Mouse (Mus musculus) left cerebral cortex, postnatal 25 days (tissue): ENCODE data around the gene Rab31. TPM values are rescaled to one million over a fixed set of nuclear protein-coding genes. Genes with fewer than 3 reads are reported as not detected.

ENCODE experiments used
- DNase-seq, 2 experiments: peaks; one replicate each; pipeline ENCODE4 v3.0.0; 2022; ENCODE audit warnings: low spot score in 2 of 2, mixed read lengths in 1 of 2
- intact Hi-C: fragments of 180-260 bp; cut with DNase I; formaldehyde crosslinking; loops from one replicate; pipeline ENCODE4 v1.15.1; 2025
- total RNA-seq, 2 experiments: library from RNA; stranded (reverse); gene quantifications; 2 replicates each; pipeline ENCODE4 v1.2.3; 2021

The Rab31 gene
- total RNA-seq, 2 experiments from 2014 or later = 64.1 to 65.5 TPM

DNA sequence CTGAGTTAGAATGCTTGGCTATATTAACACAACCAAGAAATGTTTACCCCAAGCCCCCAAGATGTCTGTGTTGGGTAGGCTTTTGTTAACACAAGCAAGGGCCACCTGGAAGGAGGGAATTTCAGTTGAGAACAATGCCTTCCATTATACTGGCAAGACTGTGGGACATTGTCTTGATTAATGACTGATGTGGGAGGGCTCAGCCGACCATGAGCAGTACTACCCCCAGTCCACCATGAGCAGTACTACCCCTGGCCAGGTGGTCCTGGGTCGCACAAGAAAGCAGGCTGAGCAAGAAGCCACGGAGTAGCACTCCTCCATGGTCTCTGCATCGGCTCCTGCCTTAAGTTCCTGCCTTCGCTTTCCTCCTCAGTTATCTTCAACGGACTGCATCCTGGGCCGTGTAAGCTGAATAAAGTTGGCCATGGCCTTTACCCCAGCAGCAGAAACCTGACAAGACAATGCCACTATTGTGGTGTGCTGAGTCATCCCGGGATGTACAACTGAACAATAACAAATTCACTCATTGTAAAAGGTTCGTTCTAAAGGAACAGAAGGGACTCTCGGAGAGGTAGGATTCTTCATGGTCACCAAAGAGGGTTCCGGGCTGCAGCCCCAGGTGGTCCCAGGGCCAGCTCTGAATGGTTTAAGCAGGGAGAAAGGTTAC lies 28.8 kb downstream of the Rab31 start:
- intact Hi-C loops = no loop called here
- no peak for DNase-seq

GRCm38 (mm10) chr17:65742969-65743368 lies 29.6 kb downstream of the Rab31 start:
- intact Hi-C loops = no loop called here
- no peak for DNase-seq

DNA sequence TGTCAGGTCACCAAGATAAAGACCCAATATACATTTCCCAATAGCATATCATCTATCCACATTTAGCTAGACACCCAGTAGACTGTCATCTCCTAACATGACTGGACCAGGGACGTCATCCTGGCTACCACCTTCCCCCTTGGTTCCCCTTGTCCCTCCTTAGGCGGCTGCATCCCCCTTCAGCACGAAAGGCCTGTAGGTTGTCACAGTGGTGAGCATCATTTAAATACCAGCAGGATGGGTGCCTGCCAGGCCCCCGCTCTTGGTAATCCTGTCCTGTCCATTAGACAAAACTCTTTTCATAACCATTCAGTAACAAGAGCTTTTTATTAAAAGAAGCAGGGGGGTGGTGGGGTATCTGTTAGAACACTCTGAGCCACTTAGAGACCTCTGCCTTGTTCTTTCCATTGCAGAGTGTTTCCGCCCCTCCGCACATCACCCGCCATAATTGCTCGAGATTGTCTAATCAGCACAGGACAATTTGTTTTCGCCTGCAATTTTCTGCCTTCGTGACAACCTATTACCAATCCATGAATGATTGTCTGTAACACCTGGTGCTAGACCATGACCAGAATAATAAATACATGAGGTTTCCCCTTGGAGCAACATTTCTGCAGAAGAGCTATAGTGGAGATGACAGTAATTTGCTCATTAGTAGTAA lies 30.2 kb downstream of the Rab31 start:
- intact Hi-C loops = no loop called here
- no peak for DNase-seq

- intact Hi-C loops = no loop called here
- DNase-seq = no peak
Measured at GRCm38 (mm10) chr17:65741565-65741964, 31.0 kb downstream of the Rab31 start.

GRCm38 (mm10) chr17:65739874-65740725 lies 32.5 kb downstream of the Rab31 start:
- no peak for DNase-seq
- intact Hi-C loops = no loop called here

- DNase-seq = no peak
- intact Hi-C loops = no loop called here
Measured at GRCm38 (mm10) chr17:65737622-65738021, 34.9 kb downstream of the Rab31 start.

DNA sequence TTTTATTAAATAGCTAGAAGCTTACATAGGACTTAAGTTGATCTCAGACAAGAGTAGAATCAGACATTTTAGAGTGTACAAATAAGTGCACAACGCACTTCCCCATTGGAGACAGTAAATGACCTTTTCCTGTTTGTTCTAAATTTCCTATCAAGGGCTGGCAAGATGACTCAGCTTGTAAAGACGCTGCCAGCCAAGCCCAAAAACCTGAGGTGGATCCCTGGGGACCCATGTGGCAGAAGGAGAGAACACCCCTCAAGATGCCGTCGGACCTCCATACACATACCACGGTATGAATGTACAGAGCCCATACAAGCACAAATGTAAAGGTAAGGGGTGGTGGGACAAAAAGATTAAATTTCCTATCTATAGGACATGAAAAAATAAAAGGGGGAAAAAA lies 35.4 kb downstream of the Rab31 start:
- DNase-seq = no peak
- intact Hi-C loops = no loop called here

DNA sequence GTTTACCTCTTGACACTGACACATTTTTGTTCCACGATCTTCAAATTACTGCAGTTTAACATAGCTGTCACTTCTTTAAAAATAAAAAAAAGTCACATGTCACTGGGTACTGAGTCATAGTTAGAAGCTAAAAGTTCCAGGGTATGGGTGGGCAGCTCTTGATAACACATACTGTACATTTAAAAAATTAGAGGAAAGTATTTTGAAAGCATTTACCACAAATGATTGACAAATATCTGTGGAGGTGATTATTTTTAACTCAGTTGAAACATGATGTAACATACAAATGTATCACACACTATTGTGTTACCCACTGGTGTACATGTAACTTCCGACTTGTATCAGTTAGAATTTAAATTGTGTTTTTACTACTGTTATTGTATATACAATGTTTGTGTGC lies 37.5 kb downstream of the Rab31 start:
- no peak for DNase-seq
- intact Hi-C loops = no loop called here

DNA sequence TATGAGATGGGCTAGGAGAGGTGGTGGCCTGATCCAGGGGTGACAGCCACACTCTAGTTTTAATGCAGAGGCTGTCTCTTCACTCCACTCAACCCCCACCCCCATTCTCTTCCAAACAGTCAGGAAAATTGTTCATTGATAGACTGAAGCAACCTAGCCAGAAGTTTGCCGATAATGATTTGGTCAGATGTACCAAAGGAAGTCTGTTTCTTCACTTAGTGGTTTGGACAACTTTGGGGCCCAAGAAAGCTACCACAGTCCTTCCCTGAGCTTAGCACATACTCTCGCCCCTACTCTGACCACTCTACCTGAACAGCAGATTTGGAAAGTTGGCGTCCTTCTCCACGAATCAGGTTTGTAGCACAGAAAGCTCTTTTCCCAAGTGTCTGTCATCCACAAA lies 39.9 kb downstream of the Rab31 start:
- intact Hi-C loops = no loop called here
- no peak for DNase-seq

- DNase-seq = no peak
- intact Hi-C loops = no loop called here
Measured at GRCm38 (mm10) chr17:65731710-65732109, 40.8 kb downstream of the Rab31 start.

DNA sequence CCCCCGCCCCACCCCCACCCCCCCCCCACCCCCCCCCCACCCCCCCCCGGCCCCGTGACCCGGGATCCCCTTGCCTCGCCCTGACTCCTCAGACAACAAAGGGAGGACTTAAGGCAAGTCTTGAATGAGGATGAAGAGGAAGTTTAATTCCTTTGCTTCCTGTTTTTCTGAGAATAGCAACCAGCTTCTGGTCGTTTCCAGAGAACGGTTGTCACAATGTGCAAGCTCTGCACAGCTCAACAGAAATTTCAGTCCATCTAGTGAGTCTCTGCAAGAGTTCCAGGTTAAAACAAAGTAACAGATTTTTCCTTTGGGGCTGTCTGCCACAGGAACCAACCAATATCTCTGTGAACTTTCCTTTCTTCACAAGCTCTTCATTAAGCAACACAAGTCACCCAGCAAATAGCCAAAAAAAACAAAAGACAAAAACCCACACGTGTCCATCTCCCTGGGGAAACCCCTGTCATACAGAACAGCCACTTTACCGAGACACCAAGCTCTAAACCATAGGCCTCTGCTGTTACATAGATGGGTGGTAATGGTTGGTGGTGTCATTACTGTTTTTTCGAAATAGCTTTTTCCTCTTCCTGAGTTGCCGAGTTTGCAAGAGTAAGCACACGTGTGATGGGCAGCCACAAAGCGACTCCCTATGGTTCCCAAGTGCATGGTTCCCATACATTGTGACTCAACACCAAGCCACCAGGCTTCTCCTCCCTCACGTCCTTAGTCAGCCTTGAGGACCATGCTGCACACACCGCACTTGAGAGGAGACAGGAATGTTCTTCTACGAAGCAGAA lies 42.4 kb downstream of the Rab31 start:
- no peak for DNase-seq
- intact Hi-C loops = loop anchor here (5.0 kb wide), 1 partner anchor 37 kb away; no protein-coding TSS in a partner anchor

GRCm38 (mm10) chr17:65726755-65727154 lies 45.8 kb downstream of the Rab31 start:
- no peak for DNase-seq
- intact Hi-C loops = loop anchor here (5.0 kb wide), 1 partner anchor 41 kb away; no protein-coding TSS in a partner anchor

DNA sequence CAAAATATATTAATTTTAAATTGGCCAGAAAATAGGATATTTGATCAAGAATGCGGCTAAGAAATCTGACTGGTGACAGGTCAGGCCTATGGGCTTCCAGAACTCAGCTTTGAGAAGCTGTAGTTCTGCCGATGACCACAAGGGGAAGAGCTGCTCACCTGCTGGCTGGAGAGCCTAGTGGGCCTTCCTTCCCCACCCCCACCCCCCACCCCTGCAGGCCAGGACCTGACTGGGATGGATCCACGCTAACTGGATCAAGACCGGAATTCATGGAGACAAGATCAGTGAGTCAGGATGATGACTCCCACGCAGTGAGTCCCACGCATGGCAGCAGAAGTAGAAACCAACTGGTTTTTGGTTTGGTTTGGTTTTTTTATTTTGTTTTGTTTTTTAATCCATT lies 46.3 kb downstream of the Rab31 start:
- intact Hi-C loops = loop anchor here (5.0 kb wide), 1 partner anchor 41 kb away; no protein-coding TSS in a partner anchor

DNA sequence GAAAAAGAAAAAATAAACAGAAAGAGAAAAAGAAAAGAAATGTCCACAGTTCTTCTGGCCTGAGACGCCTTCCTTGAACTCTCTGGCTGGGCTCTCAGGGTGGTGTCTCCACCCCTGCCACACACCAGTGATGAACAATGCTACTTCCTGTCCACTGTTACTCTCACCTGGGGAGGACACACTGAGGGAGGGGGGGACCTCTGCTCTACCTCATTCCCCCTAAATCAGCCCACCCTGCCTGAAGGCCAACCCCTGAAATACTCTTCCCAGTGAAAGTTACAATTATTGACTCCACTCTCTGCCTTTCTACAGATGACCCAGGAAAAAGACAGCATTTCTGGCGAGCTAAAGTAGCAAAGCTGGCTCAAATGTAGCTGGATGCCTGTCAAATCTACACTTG lies 46.7 kb downstream of the Rab31 start:
- intact Hi-C loops = loop anchor here (5.0 kb wide), 1 partner anchor 41 kb away; no protein-coding TSS in a partner anchor
- DNase-seq = no peak

More for the DNA sequence above, 46.3 kb downstream of the Rab31 start:
- no peak for DNase-seq

GRCm38 (mm10) chr17:65725381-65725780 lies 47.2 kb downstream of the Rab31 start:
- intact Hi-C loops = loop anchor here (5.0 kb wide), 1 partner anchor 42 kb away; no protein-coding TSS in a partner anchor
- DNase-seq = no peak

DNA sequence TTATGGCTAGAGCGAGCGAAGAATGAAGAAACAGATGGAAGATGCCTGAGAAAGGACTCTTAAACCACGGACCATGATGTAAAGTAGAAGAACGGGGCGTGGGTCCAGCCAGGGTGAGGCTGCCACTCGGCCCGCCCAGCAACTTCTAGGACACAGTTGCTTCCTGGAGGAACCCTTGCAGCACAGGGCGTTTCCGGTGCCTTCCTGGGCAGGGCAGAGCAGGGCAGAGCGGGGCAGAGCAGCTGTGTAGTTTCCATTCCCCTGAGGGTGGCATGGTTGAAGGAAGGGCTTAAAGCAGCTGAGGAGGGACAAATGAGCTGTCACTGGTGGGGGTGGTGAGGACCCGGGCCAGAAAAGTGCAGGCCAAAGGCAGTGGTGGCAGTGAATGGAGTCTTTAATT lies 48.3 kb downstream of the Rab31 start:
- DNase-seq = no peak
- intact Hi-C loops = no loop called here

DNA sequence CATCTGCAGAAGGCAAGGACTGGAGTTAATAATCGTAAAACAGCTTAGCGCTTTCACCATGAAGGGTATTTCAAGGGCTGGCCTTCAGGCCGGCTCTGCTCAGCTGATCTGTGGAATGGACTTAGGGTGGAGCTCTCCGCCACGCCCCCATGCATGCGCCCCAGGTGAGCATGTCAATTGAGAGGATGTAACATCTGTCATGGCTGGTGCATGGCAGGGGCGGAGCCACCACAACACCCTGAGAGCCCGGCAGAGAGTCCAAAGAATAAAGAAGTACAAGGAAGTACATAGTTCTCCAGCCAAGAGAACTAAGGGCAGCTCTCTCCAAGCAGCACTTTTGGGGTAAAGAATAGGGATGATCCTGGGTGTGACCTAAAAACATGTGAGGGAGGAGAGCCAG lies 48.9 kb downstream of the Rab31 start:
- DNase-seq = no peak
- intact Hi-C loops = no loop called here

DNA sequence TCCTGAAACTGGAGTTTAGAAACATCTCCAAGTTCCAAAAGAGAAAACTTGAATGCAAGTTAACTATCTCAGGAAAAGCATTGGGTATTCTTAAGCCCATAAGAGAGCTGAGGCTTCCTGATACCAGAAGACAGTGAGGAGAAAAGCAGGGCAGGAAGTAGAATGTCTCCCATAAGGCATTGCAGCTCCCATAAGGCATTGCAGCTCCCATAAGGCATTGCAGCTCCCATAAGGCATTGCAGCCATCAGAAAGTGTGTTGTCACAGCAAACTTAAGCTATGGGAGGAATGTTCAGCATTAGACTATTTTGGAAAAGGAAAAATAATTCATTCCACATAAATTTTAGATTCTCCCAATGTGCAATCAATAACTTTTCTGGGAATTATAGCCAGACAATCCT lies 51.2 kb downstream of the Rab31 start:
- intact Hi-C loops = no loop called here
- no peak for DNase-seq

DNA sequence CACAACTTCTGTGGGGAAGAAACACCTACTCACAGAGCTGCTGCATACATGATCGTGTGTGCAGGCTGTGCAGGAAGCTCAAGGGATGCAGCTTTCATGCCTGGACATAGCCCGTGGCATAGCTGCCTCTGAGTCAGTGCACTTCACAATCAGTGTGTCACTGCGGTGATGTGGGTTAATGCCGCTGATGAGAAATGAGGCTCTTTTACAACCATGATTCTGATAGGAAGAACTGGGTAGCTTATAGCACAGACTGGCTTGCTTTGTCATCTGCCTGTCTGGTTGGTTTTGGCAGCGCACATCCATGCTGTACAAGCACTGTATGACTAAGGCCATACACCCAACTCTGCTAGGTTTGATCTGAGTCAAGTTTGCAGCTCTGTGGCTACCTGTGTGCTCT lies 52.7 kb downstream of the Rab31 start:
- no peak for DNase-seq
- intact Hi-C loops = no loop called here

- no peak for DNase-seq
Measured at GRCm38 (mm10) chr17:65718578-65718977, 54.0 kb downstream of the Rab31 start.

More at GRCm38 (mm10) chr17:65718578-65718977, 54.0 kb downstream of the Rab31 start:
- intact Hi-C loops = no loop called here
